Mouse (Mus musculus): ENCODE results near the gene Nt5c2. TPM values are rescaled to one million over a fixed set of nuclear protein-coding genes. Genes with fewer than 3 reads are reported as not detected.
A peak's percentile ranks its signal among the peaks of the same experiment; 100 is the strongest.

Nt5c2 gene
- polyA plus RNA-seq, 1 experiment from 2014 or later = 23.0 TPM

GRCm38 (mm10) chr19:46892856-46893255 is 122.1 kb downstream of the Nt5c2 start:
- TF ChIP-seq CTCF (IDR thresholded peaks at IDR 0.05; ENCODE audit: low read depth) = no peak
- H3K36me3 ChIP-seq (ENCODE audit: control insufficient read depth, insufficient read depth) = peaks cover 50% of the 10 kb centered on the region

GRCm38 (mm10) chr19:46890657-46891056 is 124.3 kb downstream of the Nt5c2 start:
- no peak for ATAC-seq
- Histone ChIP-seq H3K9ac (ENCODE audit: low read depth, low read length) (no peak overlapping the region), H3K4me1 (replicated peaks; ENCODE audit: control insufficient read depth, insufficient read depth, low read length) (no peaks in the 10 kb centered on the region), H3K27ac (ENCODE audit: low read depth, low read length) (no peak overlapping the region), H3K27me3 (replicated peaks; ENCODE audit: control insufficient read depth, insufficient read depth, low read length) (no peaks in the 10 kb centered on the region), H3K36me3 (ENCODE audit: control insufficient read depth, insufficient read depth) (peaks cover 52% of the 10 kb centered on the region), H3K9me3 (ENCODE audit: control insufficient read depth) (no peaks in the 10 kb centered on the region), H3K4me3 (ENCODE audit: low read depth, low read length) (no peak overlapping the region), H3K4me2 (replicated peaks; ENCODE audit: low read depth) (no peak overlapping the region)
- 95% methylated on average over 8 of the region's 8 CpGs for WGBS
- no peak for TF ChIP-seq CTCF (IDR thresholded peaks at IDR 0.05; ENCODE audit: low read depth)

More at GRCm38 (mm10) chr19:46892856-46893255, 122.1 kb downstream of the Nt5c2 start:
- ATAC-seq = no peak
- no peak overlapping the region for H3K9ac ChIP-seq (ENCODE audit: low read depth, low read length)
- WGBS = 74% methylated on average over 3 of the region's 3 CpGs
- no peaks in the 10 kb centered on the region for H3K4me1 ChIP-seq (replicated peaks; ENCODE audit: control insufficient read depth, insufficient read depth, low read length)
- no peak overlapping the region for H3K4me2 ChIP-seq (replicated peaks; ENCODE audit: low read depth)
- H3K27me3 ChIP-seq (replicated peaks; ENCODE audit: control insufficient read depth, insufficient read depth, low read length) = no peaks in the 10 kb centered on the region
- no peak overlapping the region for H3K4me3 ChIP-seq (ENCODE audit: low read depth, low read length)
- H3K27ac ChIP-seq (ENCODE audit: low read depth, low read length) = no peak overlapping the region
- no peaks in the 10 kb centered on the region for H3K9me3 ChIP-seq (ENCODE audit: control insufficient read depth)

- H3K27me3 ChIP-seq (replicated peaks; ENCODE audit: control insufficient read depth, insufficient read depth, low read length) = no peaks in the 10 kb centered on the region
- no peak overlapping the region for H3K4me3 ChIP-seq (ENCODE audit: low read depth, low read length)
- no peaks in the 10 kb centered on the region for H3K9me3 ChIP-seq (ENCODE audit: control insufficient read depth)
- no peak for ATAC-seq
- H3K36me3 ChIP-seq (ENCODE audit: control insufficient read depth, insufficient read depth) = peaks cover 62% of the 10 kb centered on the region
- H3K9ac ChIP-seq (ENCODE audit: low read depth, low read length) = no peak overlapping the region
- H3K27ac ChIP-seq (ENCODE audit: low read depth, low read length) = no peak overlapping the region
- no peaks in the 10 kb centered on the region for H3K4me1 ChIP-seq (replicated peaks; ENCODE audit: control insufficient read depth, insufficient read depth, low read length)
- TF ChIP-seq CTCF (IDR thresholded peaks at IDR 0.05; ENCODE audit: low read depth) = no peak
- 92% methylated on average over 8 of the region's 8 CpGs for WGBS
- H3K4me2 ChIP-seq (replicated peaks; ENCODE audit: low read depth) = no peak overlapping the region
Observed at GRCm38 (mm10) chr19:46889666-46890065, 125.3 kb downstream of the Nt5c2 start.

- H3K9me3 ChIP-seq (ENCODE audit: control insufficient read depth) = no peaks in the 10 kb centered on the region
- 71% methylated on average over 14 of the region's 14 CpGs for WGBS
- H3K4me1 ChIP-seq (replicated peaks; ENCODE audit: control insufficient read depth, insufficient read depth, low read length) = no peaks in the 10 kb centered on the region
- no peak overlapping the region for H3K4me3 ChIP-seq (ENCODE audit: low read depth, low read length)
- H3K27me3 ChIP-seq (replicated peaks; ENCODE audit: control insufficient read depth, insufficient read depth, low read length) = no peaks in the 10 kb centered on the region
- no peak overlapping the region for H3K4me2 ChIP-seq (replicated peaks; ENCODE audit: low read depth)
- H3K36me3 ChIP-seq (ENCODE audit: control insufficient read depth, insufficient read depth) = peaks cover 74% of the 10 kb centered on the region
- H3K27ac ChIP-seq (ENCODE audit: low read depth, low read length) = no peak overlapping the region
- TF ChIP-seq CTCF (IDR thresholded peaks at IDR 0.05; ENCODE audit: low read depth) = no peak
- H3K9ac ChIP-seq (ENCODE audit: low read depth, low read length) = no peak overlapping the region
- ATAC-seq = no peak
Observed at GRCm38 (mm10) chr19:46887811-46888527, 127.0 kb downstream of the Nt5c2 start.

- Histone ChIP-seq H3K36me3 (ENCODE audit: control insufficient read depth, insufficient read depth) (peaks cover 74% of the 10 kb centered on the region), H3K9ac (ENCODE audit: low read depth, low read length) (no peak overlapping the region), H3K9me3 (ENCODE audit: control insufficient read depth) (no peaks in the 10 kb centered on the region), H3K27me3 (replicated peaks; ENCODE audit: control insufficient read depth, insufficient read depth, low read length) (no peaks in the 10 kb centered on the region), H3K4me2 (replicated peaks; ENCODE audit: low read depth) (no peak overlapping the region), H3K4me3 (ENCODE audit: low read depth, low read length) (no peak overlapping the region), H3K4me1 (replicated peaks; ENCODE audit: control insufficient read depth, insufficient read depth, low read length) (no peaks in the 10 kb centered on the region), H3K27ac (ENCODE audit: low read depth, low read length) (no peak overlapping the region)
- 81% methylated on average over 7 of the region's 7 CpGs for WGBS
- no peak for TF ChIP-seq CTCF (IDR thresholded peaks at IDR 0.05; ENCODE audit: low read depth)
- ATAC-seq = no peak
Observed at GRCm38 (mm10) chr19:46886826-46887225, 128.1 kb downstream of the Nt5c2 start.

- H3K27ac ChIP-seq (ENCODE audit: low read depth, low read length) = 0 out of 2 replicates have a peak overlapping the region, but pooled peaks have one; percentile 35
- no peaks in the 10 kb centered on the region for H3K9me3 ChIP-seq (ENCODE audit: control insufficient read depth)
- 88% methylated on average over 4 of the region's 4 CpGs for WGBS
- H3K9ac ChIP-seq (ENCODE audit: low read depth, low read length) = no peak overlapping the region
- no peak overlapping the region for H3K4me2 ChIP-seq (replicated peaks; ENCODE audit: low read depth)
- ATAC-seq = no peak
- no peak overlapping the region for H3K4me3 ChIP-seq (ENCODE audit: low read depth, low read length)
- H3K27me3 ChIP-seq (replicated peaks; ENCODE audit: control insufficient read depth, insufficient read depth, low read length) = no peaks in the 10 kb centered on the region
- no peaks in the 10 kb centered on the region for H3K4me1 ChIP-seq (replicated peaks; ENCODE audit: control insufficient read depth, insufficient read depth, low read length)
- H3K36me3 ChIP-seq (ENCODE audit: control insufficient read depth, insufficient read depth) = peaks cover 61% of the 10 kb centered on the region
- TF ChIP-seq CTCF (IDR thresholded peaks at IDR 0.05; ENCODE audit: low read depth) = no peak
Observed at GRCm38 (mm10) chr19:46885365-46885764, 129.6 kb downstream of the Nt5c2 start.

All from intestine, postnatal 0 days (tissue).